Mouse (Mus musculus): ENCODE results near the gene Gm3629. TPM values are rescaled to one million over a fixed set of nuclear protein-coding genes. Genes with fewer than 3 reads are reported as not detected.
A peak's percentile ranks its signal among the peaks of the same experiment; 100 is the strongest.
"Not testable (repeated sequence)": the region's sequence is repeated elsewhere in the genome, so short reads cannot be mapped to it uniquely, and the experiment has no call there.

Gm3629 gene
- polyA plus RNA-seq (2015; fragmentation: Nextera tagmentation; extraction: Ambion mirVana) = not detected in 2 replicates

DNA sequence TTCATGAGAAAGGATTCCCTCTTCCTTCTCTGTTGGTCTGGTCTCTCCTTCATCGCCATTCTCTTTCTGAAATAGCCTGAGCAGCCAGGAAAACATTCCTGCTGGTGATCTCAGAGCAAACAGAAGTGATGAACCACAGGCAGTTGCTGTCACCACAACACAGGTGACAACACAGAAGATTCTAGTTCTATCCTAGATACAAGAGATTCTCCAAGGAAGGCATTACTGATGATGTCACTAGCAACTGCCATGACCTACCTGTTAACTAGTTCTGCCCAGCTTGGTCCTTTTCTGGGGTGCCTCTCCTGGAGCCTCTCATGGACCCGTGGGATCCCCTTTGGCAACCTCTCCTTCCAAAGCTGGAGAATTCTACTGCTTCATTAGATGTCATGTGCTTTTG lies at the start of gene Gm3629:
Gm3629 (minus strand) TSS at position 101 of the 400 bp plus-strand sequence.
- not testable (repeated sequence) for H3K4me1 ChIP-seq (ENCODE audit: insufficient read depth); H3K4me2 ChIP-seq (ENCODE audit: low read depth, low read length); H3K27me3 ChIP-seq (ENCODE audit: insufficient read depth, low read length); ATAC-seq; H3K4me3 ChIP-seq (ENCODE audit: low read depth, low read length); H3K9ac ChIP-seq (replicated peaks); H3K27ac ChIP-seq (ENCODE audit: low read depth); DNase-seq; H3K9me3 ChIP-seq (ENCODE audit: low read length); H3K36me3 ChIP-seq (replicated peaks; ENCODE audit: insufficient read depth, low read length)
- WGBS (ENCODE audit: insufficient replicate concordance) = 50% methylated on average over 1 of the region's 2 CpGs

DNA sequence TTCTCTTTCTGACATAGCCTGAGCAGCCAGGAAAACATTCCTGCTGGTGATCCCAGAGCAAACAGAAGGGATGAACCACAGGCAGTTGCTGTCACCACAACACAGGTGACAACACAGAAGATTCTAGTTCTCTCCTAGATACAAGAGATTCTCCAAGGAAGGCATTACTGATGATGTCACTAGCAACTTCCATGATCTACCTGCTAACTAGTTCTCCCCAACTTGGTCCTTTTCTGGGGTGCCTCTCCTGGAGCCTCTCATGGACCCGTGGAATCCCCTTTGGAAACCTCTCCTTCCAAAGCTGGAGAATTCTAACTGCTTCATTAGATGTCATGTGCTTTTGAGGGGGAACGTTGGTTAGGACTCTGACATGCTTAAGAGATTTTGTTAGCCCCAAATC lies 31.9 kb upstream of the Gm3629 start, which contains the start of gene Gm3460:
Gm3460 (minus strand) TSS at position 101 of the 400 bp plus-strand sequence.
- H3K4me2 ChIP-seq (ENCODE audit: low read depth, low read length); H3K36me3 ChIP-seq (replicated peaks; ENCODE audit: insufficient read depth, low read length); H3K4me3 ChIP-seq (ENCODE audit: low read depth, low read length); H3K4me1 ChIP-seq (ENCODE audit: insufficient read depth); DNase-seq; H3K27ac ChIP-seq (ENCODE audit: low read depth); H3K9me3 ChIP-seq (ENCODE audit: low read length); ATAC-seq; H3K27me3 ChIP-seq (ENCODE audit: insufficient read depth, low read length); H3K9ac ChIP-seq (replicated peaks): not testable (repeated sequence)
- 63% methylated on average over 1 of the region's 2 CpGs for WGBS (ENCODE audit: insufficient replicate concordance)

DNA sequence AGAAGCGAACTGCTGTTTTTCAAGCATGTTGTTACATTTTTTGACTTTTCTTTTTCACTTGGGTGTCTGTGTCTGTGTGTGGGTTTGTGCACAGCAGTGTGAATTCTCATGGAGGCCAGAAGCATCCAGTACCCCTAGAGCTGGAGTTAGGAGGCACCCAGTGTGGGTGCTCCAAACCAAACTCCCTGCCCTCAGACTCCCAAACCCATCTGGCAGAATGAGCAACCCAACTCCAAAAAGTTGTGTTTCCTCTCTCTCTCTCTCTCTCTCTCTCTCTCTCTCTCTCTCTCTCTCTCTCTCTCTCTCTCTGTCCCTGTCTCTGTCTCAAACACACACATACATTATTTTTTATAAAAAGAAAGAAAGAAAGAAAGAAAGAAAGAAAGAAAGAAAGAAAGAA lies 16.0 kb upstream of the Gm3629 start:
- not testable (repeated sequence) for ATAC-seq; H3K27ac ChIP-seq (ENCODE audit: low read depth); H3K4me1 ChIP-seq (ENCODE audit: insufficient read depth); DNase-seq; H3K4me3 ChIP-seq (ENCODE audit: low read depth, low read length); H3K4me2 ChIP-seq (ENCODE audit: low read depth, low read length); H3K9ac ChIP-seq (replicated peaks); H3K36me3 ChIP-seq (replicated peaks; ENCODE audit: insufficient read depth, low read length); H3K27me3 ChIP-seq (ENCODE audit: insufficient read depth, low read length); H3K9me3 ChIP-seq (ENCODE audit: low read length)
- WGBS (ENCODE audit: insufficient replicate concordance) = no CpG with 5 or more reads among the region's 1 CpGs

DNA sequence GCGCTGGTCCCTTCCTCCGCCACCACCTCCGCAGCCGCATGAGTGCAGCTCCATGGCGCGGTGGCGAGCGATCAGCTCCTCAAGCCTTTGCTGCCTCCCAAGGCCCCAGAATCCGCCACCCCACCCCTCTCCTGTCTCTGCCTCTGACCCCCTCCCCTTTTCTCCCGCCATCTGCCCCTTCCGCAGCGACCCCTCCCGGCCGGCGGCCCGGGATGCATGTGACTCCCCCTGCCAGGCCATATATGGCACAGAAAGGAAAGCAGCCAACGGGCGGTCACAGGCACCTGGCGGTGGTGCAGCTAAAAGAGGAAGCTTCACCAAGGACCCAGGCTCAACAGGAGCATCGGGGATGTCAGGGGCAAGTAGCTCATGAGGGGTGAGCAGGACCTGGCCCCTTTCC lies 14.6 kb upstream of the Gm3629 start:
- not testable (repeated sequence) for H3K36me3 ChIP-seq (replicated peaks; ENCODE audit: insufficient read depth, low read length); H3K27ac ChIP-seq (ENCODE audit: low read depth); H3K4me1 ChIP-seq (ENCODE audit: insufficient read depth); H3K27me3 ChIP-seq (ENCODE audit: insufficient read depth, low read length); H3K9me3 ChIP-seq (ENCODE audit: low read length); ATAC-seq; H3K4me2 ChIP-seq (ENCODE audit: low read depth, low read length); H3K4me3 ChIP-seq (ENCODE audit: low read depth, low read length); H3K9ac ChIP-seq (replicated peaks)
- WGBS (ENCODE audit: insufficient replicate concordance) = 8% methylated on average over 5 of the region's 20 CpGs
- peak; percentile 12 for DNase-seq

DNA sequence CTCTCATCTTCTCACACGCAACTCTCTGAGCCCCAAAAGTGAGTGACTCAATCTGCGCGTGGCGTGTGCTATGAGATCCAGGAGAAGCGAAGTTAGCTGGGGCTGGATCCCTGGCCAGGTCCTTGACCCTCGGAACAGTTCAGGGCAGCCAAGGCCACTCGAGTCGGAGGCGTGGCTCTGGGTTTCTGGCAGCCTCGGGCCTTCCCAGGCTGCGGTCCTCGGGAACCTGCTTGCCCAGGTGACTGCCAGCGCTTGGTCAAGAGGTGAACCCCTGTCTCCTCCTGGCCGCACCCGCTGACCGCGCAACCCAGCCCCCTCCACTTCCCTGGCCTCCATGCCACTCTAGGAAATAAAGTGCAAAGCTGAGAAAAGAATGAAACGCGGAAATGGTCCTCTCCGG lies 14.1 kb upstream of the Gm3629 start:
- H3K4me2 ChIP-seq (ENCODE audit: low read depth, low read length); H3K27ac ChIP-seq (ENCODE audit: low read depth); H3K27me3 ChIP-seq (ENCODE audit: insufficient read depth, low read length); H3K36me3 ChIP-seq (replicated peaks; ENCODE audit: insufficient read depth, low read length); H3K4me1 ChIP-seq (ENCODE audit: insufficient read depth); ATAC-seq; H3K9me3 ChIP-seq (ENCODE audit: low read length); H3K4me3 ChIP-seq (ENCODE audit: low read depth, low read length); H3K9ac ChIP-seq (replicated peaks): not testable (repeated sequence)
- 4% methylated on average over 17 of the region's 20 CpGs for WGBS (ENCODE audit: insufficient replicate concordance)
- DNase-seq = peak; percentile 10

DNA sequence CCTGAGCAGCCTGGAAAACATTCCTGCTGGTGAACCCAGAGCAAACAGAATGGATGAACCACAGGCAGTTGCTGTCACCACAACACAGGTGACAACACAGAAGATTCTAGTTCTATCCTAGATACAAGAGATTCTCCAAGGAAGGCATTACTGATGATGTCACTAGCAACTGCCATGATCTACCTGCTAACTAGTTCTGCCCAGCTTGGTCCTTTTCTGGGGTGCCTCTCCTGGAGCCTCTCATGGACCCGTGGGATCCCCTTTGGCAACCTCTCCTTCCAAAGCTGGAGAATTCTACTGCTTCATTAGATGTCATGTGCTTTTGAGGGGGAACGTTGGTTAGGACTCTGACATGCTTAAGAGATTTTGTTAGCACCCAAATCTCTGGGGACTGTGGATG lies 53.2 kb downstream of the Gm3629 start, which contains the start of gene Gm8356:
Gm8356 (minus strand) TSS at position 101 of the 400 bp plus-strand sequence.
- H3K36me3 ChIP-seq (replicated peaks; ENCODE audit: insufficient read depth, low read length); H3K4me2 ChIP-seq (ENCODE audit: low read depth, low read length); H3K4me1 ChIP-seq (ENCODE audit: insufficient read depth); ATAC-seq; DNase-seq; H3K4me3 ChIP-seq (ENCODE audit: low read depth, low read length); H3K27me3 ChIP-seq (ENCODE audit: insufficient read depth, low read length); H3K9ac ChIP-seq (replicated peaks); H3K9me3 ChIP-seq (ENCODE audit: low read length); H3K27ac ChIP-seq (ENCODE audit: low read depth): not testable (repeated sequence)
- WGBS (ENCODE audit: insufficient replicate concordance) = no CpG with 5 or more reads among the region's 2 CpGs

Other genes with a start within 250 kb of the Gm3629 start
- not detected in 2 replicates for gene Gm3618, start 246.9 kb downstream of the Gm3629 start, polyA plus RNA-seq (2015; fragmentation: Nextera tagmentation; extraction: Ambion mirVana)
- gene Gm16440, start 200.3 kb downstream of the Gm3629 start, polyA plus RNA-seq (2015; fragmentation: Nextera tagmentation; extraction: Ambion mirVana) = not detected in 2 replicates
- 0.12 TPM in 1 of 2 replicates, not detected in the other for gene Gm3591, start 178.1 kb downstream of the Gm3629 start, polyA plus RNA-seq (2015; fragmentation: Nextera tagmentation; extraction: Ambion mirVana)
- gene Gm3594, start 146.0 kb downstream of the Gm3629 start, polyA plus RNA-seq (2015; fragmentation: Nextera tagmentation; extraction: Ambion mirVana) = not detected in 2 replicates
- not detected in 2 replicates for gene Gm8356, start 53.3 kb downstream of the Gm3629 start, polyA plus RNA-seq (2015; fragmentation: Nextera tagmentation; extraction: Ambion mirVana)
- gene Gm3460, start 31.8 kb upstream of the Gm3629 start, polyA plus RNA-seq (2015; fragmentation: Nextera tagmentation; extraction: Ambion mirVana) = not detected in 2 replicates
- not detected in 2 replicates for gene Gm10251, start 93.6 kb upstream of the Gm3629 start, polyA plus RNA-seq (2015; fragmentation: Nextera tagmentation; extraction: Ambion mirVana)
- gene Gm8050, start 129.6 kb upstream of the Gm3629 start, polyA plus RNA-seq (2015; fragmentation: Nextera tagmentation; extraction: Ambion mirVana) = not detected in 2 replicates
- 0.08 TPM in 1 of 2 replicates, not detected in the other for gene Gm3636, start 151.7 kb upstream of the Gm3629 start, polyA plus RNA-seq (2015; fragmentation: Nextera tagmentation; extraction: Ambion mirVana)
- not detected in 2 replicates for gene Gm8362, start 183.8 kb upstream of the Gm3629 start, polyA plus RNA-seq (2015; fragmentation: Nextera tagmentation; extraction: Ambion mirVana)
- gene Gm3642, start 249.7 kb upstream of the Gm3629 start, polyA plus RNA-seq (2015; fragmentation: Nextera tagmentation; extraction: Ambion mirVana) = not detected in 2 replicates

Data from liver, postnatal 0 days (tissue).